Mouse (Mus musculus) midbrain, embryonic 11.5 days (tissue): ENCODE results near the gene Klhl11. TPM values are rescaled to one million over a fixed set of nuclear protein-coding genes. Genes with fewer than 3 reads are reported as not detected.

Experiments used
- ATAC-seq: fragments of 200-750 bp; cut with Nextera tagmentation; 2 replicates; pipeline ENCODE4 v1.8.0; 2017; ENCODE audit warnings: moderate TSS enrichment, moderate library complexity; ENCODE audit not compliant: low FRiP score
- DNase-seq: peaks from one replicate; pipeline ENCODE4 v3.0.0; 2015; ENCODE audit warnings: low spot score; ENCODE audit errors: missing footprints
- H3K27ac ChIP-seq: fragments of 300-500 bp; sonication (generic); 2 replicates; pipeline ENCODE4 v1.5.1; 2014; ENCODE audit warnings: low read depth, low read length
- H3K27me3 ChIP-seq: fragments of 300-500 bp; sonication (generic); 2 replicates; pipeline ENCODE4 v1.6.1; 2014; ENCODE audit warnings: mild to moderate bottlenecking, low read length, moderate library complexity, mixed read lengths; ENCODE audit not compliant: control insufficient read depth, insufficient read depth
- H3K36me3 ChIP-seq: fragments of 300-500 bp; sonication (generic); 2 replicates; pipeline ENCODE4 v1.6.1; 2014; ENCODE audit warnings: mild to moderate bottlenecking, low read length, moderate library complexity, mixed read lengths; ENCODE audit not compliant: control insufficient read depth, insufficient read depth
- H3K4me1 ChIP-seq: fragments of 300-500 bp; sonication (generic); 2 replicates; pipeline ENCODE4 v1.6.1; 2014; ENCODE audit warnings: low read length; ENCODE audit not compliant: control insufficient read depth, insufficient read depth
- H3K4me2 ChIP-seq: fragments of 300-500 bp; sonication (generic); 2 replicates; pipeline ENCODE4 v1.6.1; 2014; ENCODE audit warnings: mild to moderate bottlenecking, moderate library complexity
- H3K4me3 ChIP-seq: fragments of 300-500 bp; sonication (generic); 2 replicates; pipeline ENCODE4 v1.5.1; 2014; ENCODE audit warnings: low read depth, low read length
- H3K9ac ChIP-seq: fragments of 300-500 bp; sonication (generic); 2 replicates; pipeline ENCODE4 v1.6.1; 2014; ENCODE audit warnings: low read length
- H3K9me3 ChIP-seq: fragments of 300-500 bp; sonication (generic); 2 replicates; pipeline ENCODE4 v1.6.1; 2016; ENCODE audit warnings: low read length; ENCODE audit not compliant: control insufficient read depth
- WGBS: fragments of 180-500 bp; shearing (Covaris S2); extraction: QIAGEN DNeasy Blood & Tissue Kit; methylation state at CpG from one replicate; pipeline ENCODE4 v1.1.7; 2014; 5-methylcytosine and 5-hydroxymethylcytosine counted together
- polyA plus RNA-seq: library from polyadenylated mRNA; unstranded; fragments of >200 nt; fragmentation: Nextera tagmentation; extraction: Ambion mirVana; gene quantifications from 2 replicates; pipeline ENCODE4 v1.2.1, GENCODE M21; 2014

The Klhl11 gene
- polyA plus RNA-seq: 13.8 and 14.0 TPM in 2 replicates

DNA sequence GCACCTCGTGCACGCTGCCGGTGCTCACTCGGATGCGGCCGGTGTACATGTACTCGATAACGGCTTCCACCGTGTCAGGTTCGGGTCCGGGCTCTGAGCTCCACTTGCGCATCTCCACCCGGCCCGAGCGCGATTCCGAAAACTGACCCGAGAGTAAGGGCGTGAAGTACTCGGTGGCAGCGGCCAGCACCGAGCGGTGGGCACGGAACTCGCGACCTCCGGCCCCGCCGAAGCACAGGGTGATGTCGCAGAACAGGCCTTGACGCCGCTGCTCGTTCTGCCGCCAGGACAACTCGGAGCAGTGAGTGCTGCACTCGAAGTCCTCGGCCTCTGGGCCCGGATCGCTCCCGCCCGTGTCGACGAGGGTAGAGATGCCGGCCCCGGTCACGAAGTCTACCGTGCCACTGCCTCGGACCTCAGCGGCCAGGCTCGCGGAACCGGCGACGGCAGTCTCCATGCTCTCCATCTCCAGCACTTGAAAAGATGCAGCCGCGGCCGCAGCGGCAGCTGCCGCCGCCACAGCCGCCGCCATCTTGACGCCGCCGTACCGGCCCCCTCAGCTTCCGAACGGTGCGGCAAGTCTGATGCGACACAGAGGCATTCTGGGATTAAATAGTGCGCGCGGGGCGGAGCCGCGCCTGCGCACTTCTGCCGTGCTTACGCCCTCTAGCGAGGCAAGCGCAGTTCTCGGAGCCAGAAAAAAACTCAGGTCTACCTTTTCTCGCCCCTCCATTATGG lies at the start of gene Klhl11:
Gene Klhl11, minus strand, starts transcription at position 545 of the 738 bp plus-strand sequence.
- peak within 1 kb of the TSS; percentile 63 for H3K4me2 ChIP-seq
- H3K9me3 ChIP-seq: no peaks in the 10 kb centered on the region
- DNase-seq: peak; percentile 100
- H3K36me3 ChIP-seq: peaks cover 6% of the 10 kb centered on the region; the same call in 1 of the 2 replicates
- WGBS: under 1% methylated on average over 83 of the region's 83 CpGs
- peak within 1 kb of the TSS; percentile 94 for H3K4me3 ChIP-seq
- no peaks in the 10 kb centered on the region for H3K27me3 ChIP-seq
- peak within 1 kb of the TSS; percentile 94 for H3K9ac ChIP-seq
- ATAC-seq: peak; percentile 92
- H3K27ac ChIP-seq: peak within 1 kb of the TSS; percentile 72
- peaks cover 10% of the 10 kb centered on the region for H3K4me1 ChIP-seq

DNA sequence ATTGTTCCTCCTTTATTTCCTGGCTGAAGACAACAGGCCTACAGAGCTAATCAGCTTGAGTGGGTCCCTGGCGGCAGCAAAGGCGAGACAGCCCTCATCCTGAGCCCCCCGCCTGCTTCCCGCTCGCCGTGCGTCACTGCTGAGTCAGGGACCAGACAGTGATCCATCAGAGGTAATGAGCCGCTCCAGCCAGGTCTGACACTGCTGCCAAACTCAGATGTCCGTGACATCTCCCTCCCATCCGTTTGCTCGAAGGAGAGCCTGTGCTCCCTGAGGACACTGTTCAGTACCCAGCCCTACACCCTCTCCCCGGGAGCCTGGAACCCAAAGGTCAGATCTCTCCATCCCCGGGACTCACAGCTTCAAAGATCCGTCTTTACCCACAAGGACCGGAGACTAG lies 48.3 kb upstream of the Klhl11 start:
- H3K27ac ChIP-seq: no peak overlapping the region
- DNase-seq (no peak), ATAC-seq (no peak)
- no peaks in the 10 kb centered on the region for H3K27me3 ChIP-seq
- no peaks in the 10 kb centered on the region for H3K9me3 ChIP-seq
- H3K4me3 ChIP-seq: no peak overlapping the region
- WGBS: 87% methylated on average over 15 of the region's 15 CpGs
- no peak overlapping the region for H3K4me2 ChIP-seq
- no peak overlapping the region for H3K9ac ChIP-seq
- H3K4me1 ChIP-seq: peaks cover 12% of the 10 kb centered on the region
- H3K36me3 ChIP-seq: peaks cover 49% of the 10 kb centered on the region

DNA sequence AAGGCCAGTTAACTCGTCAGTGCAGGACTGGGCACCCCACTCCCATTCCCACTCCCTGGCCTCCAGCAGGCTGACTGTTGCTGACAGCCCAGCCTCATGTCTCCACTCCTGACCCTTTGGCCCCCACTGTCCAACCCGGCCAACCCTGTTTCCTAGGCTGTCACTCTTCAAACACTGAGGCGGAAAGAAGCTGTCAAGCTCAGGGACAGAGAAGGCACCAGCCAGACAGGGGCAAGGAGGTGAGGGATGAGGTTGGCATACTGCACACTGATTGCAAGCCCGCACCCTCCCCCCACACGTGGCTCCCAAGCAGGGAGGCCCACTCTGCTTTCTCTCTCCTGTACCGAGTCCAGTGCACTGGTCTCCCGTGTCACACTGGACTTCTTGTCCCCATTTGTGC lies 46.6 kb upstream of the Klhl11 start:
- Histone ChIP-seq H3K9ac (no peak overlapping the region), H3K27ac (no peak overlapping the region), H3K4me2 (no peak overlapping the region), H3K4me1 (no peaks in the 10 kb centered on the region), H3K4me3 (no peak overlapping the region), H3K27me3 (no peaks in the 10 kb centered on the region), H3K36me3 (peaks cover 66% of the 10 kb centered on the region), H3K9me3 (no peaks in the 10 kb centered on the region)
- DNase-seq: no peak
- WGBS: 82% methylated on average over 7 of the region's 7 CpGs
- ATAC-seq: no peak

DNA sequence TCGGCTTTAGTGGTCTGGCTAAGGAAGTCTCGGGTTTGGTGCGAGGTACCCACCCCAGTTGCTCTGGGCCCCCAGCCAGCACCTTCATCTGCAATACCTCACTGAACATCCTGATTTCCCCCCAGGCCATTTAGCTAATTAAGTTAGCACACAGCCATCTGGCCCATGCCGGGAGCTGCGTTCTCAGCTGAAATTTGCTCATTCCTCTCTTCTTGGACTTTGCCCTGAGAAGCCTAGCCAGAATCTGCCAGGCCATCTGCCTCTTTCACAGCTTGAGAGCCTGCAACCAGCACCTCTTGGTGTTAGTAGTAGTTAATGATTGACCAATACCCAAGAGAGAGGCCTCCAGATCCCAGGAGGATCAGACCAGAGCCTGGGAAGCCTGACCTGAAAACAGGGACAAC lies 45.6 kb upstream of the Klhl11 start:
- Histone ChIP-seq H3K4me3 (no peak overlapping the region), H3K9ac (no peak overlapping the region), H3K9me3 (no peaks in the 10 kb centered on the region), H3K4me1 (no peaks in the 10 kb centered on the region), H3K4me2 (no peak overlapping the region), H3K27me3 (no peaks in the 10 kb centered on the region), H3K27ac (no peak overlapping the region), H3K36me3 (peaks cover 70% of the 10 kb centered on the region)
- DNase-seq: no peak
- WGBS: 93% methylated on average over 5 of the region's 5 CpGs
- ATAC-seq: no peak

DNA sequence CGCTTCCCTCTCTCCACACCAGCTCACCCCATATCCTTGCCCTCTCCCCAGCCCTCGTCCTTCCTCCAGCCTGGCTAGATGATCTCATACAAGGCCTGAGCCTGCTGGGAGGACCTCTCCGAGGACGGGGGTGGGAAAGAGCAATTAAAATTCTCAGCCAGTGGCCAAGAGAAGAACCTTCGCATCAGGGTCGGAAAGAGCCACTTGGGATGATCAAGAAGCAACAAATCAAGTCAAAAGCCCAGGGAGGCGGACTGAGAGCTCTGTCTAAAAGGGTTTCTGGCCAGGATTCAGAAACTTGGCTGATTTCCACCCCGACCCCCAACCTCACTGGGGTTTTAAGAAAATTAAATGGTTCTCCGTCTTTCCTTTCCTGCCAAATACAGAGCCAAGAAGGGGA lies 43.8 kb upstream of the Klhl11 start:
- Histone ChIP-seq H3K36me3 (peaks cover 63% of the 10 kb centered on the region), H3K27me3 (no peaks in the 10 kb centered on the region), H3K27ac (no peak overlapping the region), H3K4me1 (no peaks in the 10 kb centered on the region), H3K4me2 (no peak overlapping the region), H3K9me3 (no peaks in the 10 kb centered on the region), H3K9ac (no peak overlapping the region), H3K4me3 (no peak overlapping the region)
- 95% methylated on average over 9 of the region's 9 CpGs for WGBS
- ATAC-seq (no peak), DNase-seq (no peak)

DNA sequence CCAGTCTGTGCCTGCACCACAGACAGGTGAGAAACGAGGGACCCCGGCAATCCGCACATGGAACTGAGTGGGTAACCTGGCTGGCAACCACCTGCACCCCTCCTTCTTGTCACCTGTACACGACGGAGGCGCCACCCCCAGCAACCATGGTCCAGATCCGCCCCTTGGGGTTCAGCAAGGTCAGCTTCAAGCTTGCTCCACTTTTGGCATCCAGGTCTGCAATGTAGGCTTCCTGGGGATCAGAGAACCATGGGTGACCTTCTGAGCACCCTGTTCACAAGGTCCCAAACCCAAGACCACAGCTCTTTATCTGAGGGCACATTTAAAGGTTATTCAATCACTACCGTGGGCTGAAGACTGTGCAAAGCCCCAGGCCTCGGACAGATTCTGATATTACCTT lies 43.2 kb upstream of the Klhl11 start:
- Histone ChIP-seq H3K4me3 (no peak overlapping the region), H3K4me1 (no peaks in the 10 kb centered on the region), H3K9ac (no peak overlapping the region), H3K4me2 (no peak overlapping the region), H3K36me3 (peaks cover 64% of the 10 kb centered on the region), H3K27me3 (no peaks in the 10 kb centered on the region), H3K27ac (no peak overlapping the region), H3K9me3 (no peaks in the 10 kb centered on the region)
- ATAC-seq (no peak), DNase-seq (no peak)
- WGBS: 92% methylated on average over 9 of the region's 9 CpGs

DNA sequence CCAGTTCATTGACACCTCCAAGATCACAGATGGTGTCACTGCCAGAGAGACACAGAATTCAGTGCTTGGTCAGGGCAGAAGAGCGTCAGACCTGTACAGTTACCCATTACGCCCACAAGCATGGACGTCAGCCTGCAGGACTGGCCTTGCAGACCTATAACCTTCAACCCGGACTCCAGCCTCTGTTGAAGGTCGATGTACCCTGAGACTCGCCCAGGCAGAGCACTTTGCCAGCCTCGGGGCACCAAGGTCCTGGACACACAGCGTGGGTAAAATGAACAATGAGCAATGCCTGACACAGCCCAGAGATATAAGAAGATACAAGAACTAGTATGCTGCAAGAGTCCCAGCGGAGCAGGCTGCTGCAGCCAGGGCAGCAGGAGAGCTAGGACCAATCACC lies 42.5 kb upstream of the Klhl11 start:
- no peaks in the 10 kb centered on the region for H3K9me3 ChIP-seq
- no peak overlapping the region for H3K4me3 ChIP-seq
- DNase-seq (no peak), ATAC-seq (no peak)
- H3K4me1 ChIP-seq: no peaks in the 10 kb centered on the region
- H3K9ac ChIP-seq: no peak overlapping the region
- peaks cover 59% of the 10 kb centered on the region for H3K36me3 ChIP-seq
- H3K4me2 ChIP-seq: no peak overlapping the region
- WGBS: 92% methylated on average over 9 of the region's 9 CpGs
- H3K27me3 ChIP-seq: no peaks in the 10 kb centered on the region
- H3K27ac ChIP-seq: no peak overlapping the region

DNA sequence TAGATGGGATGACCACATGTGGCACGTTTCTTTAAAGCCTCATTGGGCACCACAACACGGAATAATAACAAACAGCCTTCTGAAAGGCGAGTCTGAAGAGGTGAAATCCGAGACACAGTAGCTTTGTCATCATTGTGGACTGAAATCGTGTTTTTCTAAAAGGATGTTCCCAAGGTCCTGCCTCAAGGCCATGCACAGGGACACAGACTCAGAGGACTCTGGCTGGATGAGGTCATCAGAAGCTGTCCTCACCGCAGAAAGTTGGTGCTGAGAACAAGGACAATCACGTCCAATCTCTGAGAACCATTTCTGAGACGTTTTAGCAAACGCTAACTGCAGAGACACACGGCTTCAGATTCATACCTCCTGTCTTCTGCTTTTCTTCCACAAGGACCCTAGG lies 41.2 kb upstream of the Klhl11 start:
- Histone ChIP-seq H3K27me3 (no peaks in the 10 kb centered on the region), H3K4me1 (no peaks in the 10 kb centered on the region), H3K9ac (no peak overlapping the region), H3K9me3 (no peaks in the 10 kb centered on the region), H3K4me2 (no peak overlapping the region), H3K36me3 (peaks cover 49% of the 10 kb centered on the region), H3K27ac (no peak overlapping the region), H3K4me3 (no peak overlapping the region)
- 92% methylated on average over 10 of the region's 10 CpGs for WGBS
- ATAC-seq (no peak), DNase-seq (no peak)

DNA sequence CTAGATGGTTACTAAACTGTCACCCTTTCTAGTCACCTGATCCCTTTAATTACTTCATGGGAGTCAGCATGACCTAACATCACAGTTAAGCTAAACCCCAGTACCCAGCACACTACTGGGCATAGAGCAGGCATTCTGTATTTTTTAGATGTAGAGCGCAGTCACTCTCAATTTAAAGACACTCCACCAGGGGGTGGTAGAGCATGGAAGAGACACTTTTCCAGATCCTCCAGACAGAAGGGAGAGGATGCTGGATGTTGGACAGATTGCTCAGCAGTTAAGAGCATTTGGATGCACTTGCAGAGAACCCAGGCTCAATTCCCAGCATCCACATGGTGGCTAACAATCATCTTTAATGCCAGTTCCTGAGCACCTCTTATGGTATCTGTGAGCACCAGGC lies 39.8 kb upstream of the Klhl11 start:
- Histone ChIP-seq H3K9me3 (no peaks in the 10 kb centered on the region), H3K27me3 (no peaks in the 10 kb centered on the region), H3K9ac (no peak overlapping the region), H3K36me3 (peaks cover 49% of the 10 kb centered on the region), H3K4me1 (no peaks in the 10 kb centered on the region), H3K4me2 (no peak overlapping the region), H3K27ac (no peak overlapping the region), H3K4me3 (no peak overlapping the region)
- 91% methylated on average over 1 of the region's 1 CpGs for WGBS
- ATAC-seq (no peak), DNase-seq (no peak)
